Mouse (Mus musculus) heart, embryonic 15.5 days (tissue): Measurements from ENCODE around the gene Gm45717. TPM values are rescaled to one million over a fixed set of nuclear protein-coding genes. Genes with fewer than 3 reads are reported as not detected.

ENCODE experiments used
- ATAC-seq: fragments of 200-750 bp; cut with Nextera tagmentation; replicated peaks from 2 replicates; pipeline ENCODE4 v1.8.0; 2017; ENCODE audit warnings: low read depth, moderate TSS enrichment; ENCODE audit not compliant: insufficient number of reproducible peaks, insufficient read depth, low FRiP score
- H3K27ac ChIP-seq: fragments of 300-500 bp; sonication (generic); 2 replicates; pipeline ENCODE4 v1.5.1; 2015; ENCODE audit warnings: mild to moderate bottlenecking, inconsistent platforms
- H3K27me3 ChIP-seq: fragments of 300-500 bp; sonication (generic); 2 replicates; pipeline ENCODE4 v1.6.1; 2015; ENCODE audit warnings: inconsistent platforms
- H3K36me3 ChIP-seq: fragments of 300-500 bp; sonication (generic); 2 replicates; pipeline ENCODE4 v1.6.1; 2015; ENCODE audit warnings: mild to moderate bottlenecking, inconsistent platforms
- H3K4me1 ChIP-seq: fragments of 300-500 bp; sonication (generic); replicated peaks from 2 replicates; pipeline ENCODE4 v1.6.1; 2015; ENCODE audit warnings: inconsistent platforms
- H3K4me2 ChIP-seq: fragments of 300-500 bp; sonication (generic); 2 replicates; pipeline ENCODE4 v1.6.1; 2015; ENCODE audit warnings: inconsistent platforms, mild to moderate bottlenecking, moderate library complexity
- H3K4me3 ChIP-seq: fragments of 300-500 bp; sonication (generic); 2 replicates; pipeline ENCODE4 v1.5.1; 2015; ENCODE audit warnings: mild to moderate bottlenecking, inconsistent platforms
- H3K9ac ChIP-seq: fragments of 300-500 bp; sonication (generic); 2 replicates; pipeline ENCODE4 v1.6.1; 2015; ENCODE audit warnings: mild to moderate bottlenecking, inconsistent platforms
- H3K9me3 ChIP-seq: fragments of 300-500 bp; sonication (generic); replicated peaks from 2 replicates; pipeline ENCODE4 v1.6.1; 2016; ENCODE audit warnings: inconsistent platforms
- WGBS: fragments of 180-500 bp; shearing (Covaris S2); methylation state at CpG from one replicate; pipeline ENCODE4 v1.1.7; 2015; ENCODE audit warnings: mixed read lengths; 5-methylcytosine and 5-hydroxymethylcytosine counted together
- polyA plus RNA-seq: library from polyadenylated mRNA; unstranded; fragments of >200 nt; fragmentation: Nextera tagmentation; extraction: Ambion mirVana; gene quantifications from 2 replicates; pipeline ENCODE4 v1.2.1, GENCODE M21; 2015

The Gm45717 gene
- polyA plus RNA-seq, 1 experiment from 2014 or later, result not detected

DNA sequence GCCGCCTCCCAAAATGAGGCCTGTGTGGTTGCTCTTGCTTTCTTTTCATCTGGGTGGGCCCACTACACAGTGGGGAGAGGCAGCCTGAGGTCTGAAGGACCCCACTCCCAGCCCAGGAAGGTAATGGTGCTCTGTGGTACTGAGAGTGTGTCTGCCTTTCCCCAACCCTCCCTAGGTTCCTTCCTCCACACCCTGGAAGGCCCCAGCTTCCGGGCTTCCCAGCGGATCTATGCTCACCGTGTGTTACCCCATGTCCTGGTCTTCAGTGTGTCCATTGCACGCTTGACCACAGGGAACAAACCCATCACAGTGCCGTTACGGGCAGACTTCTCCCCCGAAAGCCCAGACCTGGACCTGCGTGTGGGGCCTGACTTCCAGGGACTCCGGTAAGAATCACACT lies 12.9 kb downstream of the Gm45717 start:
- 89% methylated on average over 10 of the region's 10 CpGs for WGBS
- H3K4me1 ChIP-seq, result peaks cover 40% of the 10 kb centered on the region
- H3K36me3 ChIP-seq, result peaks cover 12% of the 10 kb centered on the region; the same call in 1 of the 2 replicates
- H3K4me3 ChIP-seq, result no peak overlapping the region
- H3K9ac ChIP-seq, result no peak overlapping the region
- H3K27ac ChIP-seq, result peak overlapping the region; percentile 90
- no peaks in the 10 kb centered on the region for H3K27me3 ChIP-seq
- ATAC-seq, result no peak
- H3K4me2 ChIP-seq, result no peak overlapping the region; the same call in 1 of the 2 replicates
- H3K9me3 ChIP-seq, result no peaks in the 10 kb centered on the region

DNA sequence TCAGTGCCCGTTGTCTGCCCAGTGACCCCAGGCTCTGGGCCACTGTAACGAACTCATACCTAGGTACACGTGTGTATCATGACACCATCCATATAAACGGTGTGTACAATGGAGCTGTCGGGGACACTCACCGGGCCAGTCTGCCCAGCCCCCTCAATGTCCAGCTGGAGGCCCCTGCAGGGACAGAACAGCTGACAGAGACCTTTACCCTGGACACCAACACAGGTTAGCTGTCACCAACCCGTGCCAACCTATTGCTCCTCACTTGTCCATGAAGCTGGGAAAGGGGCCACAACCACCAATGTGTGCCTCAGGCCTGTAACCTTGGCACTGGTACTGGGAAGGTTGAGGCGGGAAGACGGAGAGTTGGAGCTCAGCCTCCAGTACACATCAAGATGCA lies 13.4 kb downstream of the Gm45717 start:
- H3K4me2 ChIP-seq, result peak overlapping the region; percentile 69
- no peaks in the 10 kb centered on the region for H3K9me3 ChIP-seq
- 59% methylated on average over 9 of the region's 9 CpGs for WGBS
- peak overlapping the region; percentile 90 for H3K27ac ChIP-seq
- no peaks in the 10 kb centered on the region for H3K27me3 ChIP-seq
- peak overlapping the region; percentile 64 for H3K4me3 ChIP-seq
- H3K9ac ChIP-seq, result peak overlapping the region; percentile 74
- ATAC-seq, result no peak
- H3K36me3 ChIP-seq, result peaks cover 12% of the 10 kb centered on the region; the same call in 1 of the 2 replicates
- H3K4me1 ChIP-seq, result peaks cover 37% of the 10 kb centered on the region

DNA sequence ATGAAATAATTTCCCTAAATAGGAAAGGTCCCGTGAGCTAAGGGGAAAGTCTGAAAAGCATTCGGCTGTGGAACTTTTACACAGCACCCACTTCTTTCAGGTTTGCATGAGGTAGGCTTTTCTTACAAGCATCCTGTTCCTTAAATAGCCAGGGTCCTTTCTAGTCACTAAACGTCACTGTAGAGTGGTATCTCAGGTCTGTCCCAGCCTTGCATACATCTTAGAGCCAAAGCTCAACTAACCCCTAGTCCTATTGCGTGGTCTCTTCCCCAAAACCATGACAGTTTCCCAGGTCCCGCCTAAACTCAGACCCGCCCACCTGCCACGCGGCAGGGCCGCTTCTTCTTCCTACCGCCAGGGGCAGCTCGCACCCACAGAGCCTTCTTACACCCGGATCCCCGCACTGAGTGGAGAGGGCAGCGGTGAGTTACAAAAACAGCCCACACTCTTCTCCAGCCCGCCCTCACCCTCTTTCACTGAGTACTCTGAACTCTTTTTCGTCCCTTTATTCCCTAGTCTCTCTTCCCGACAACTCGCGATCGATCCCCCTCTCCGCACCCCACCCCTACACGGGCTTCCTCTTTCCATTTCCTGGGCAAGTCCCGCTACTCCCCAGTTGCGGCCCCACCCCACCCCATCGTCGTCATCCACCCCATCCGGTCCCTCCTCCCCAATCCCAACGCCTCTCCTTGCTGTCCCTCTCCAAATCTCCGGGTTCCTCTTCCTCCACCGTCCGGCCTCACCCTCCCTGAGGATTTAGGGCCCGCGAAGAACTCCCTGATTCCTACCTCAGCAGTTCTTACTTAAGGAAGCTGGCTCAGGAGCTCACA lies 14.3 kb downstream of the Gm45717 start, which contains the start of gene Pgghg:
Gene Pgghg, plus strand, starts transcription at position 170 of the 830 bp plus-strand sequence.
- peak within 1 kb of the TSS; percentile 74 for H3K9ac ChIP-seq
- H3K4me2 ChIP-seq, result peak within 1 kb of the TSS; percentile 69
- H3K9me3 ChIP-seq, result no peaks in the 10 kb centered on the region
- peaks cover 28% of the 10 kb centered on the region for H3K4me1 ChIP-seq
- peak; percentile 88 for ATAC-seq
- 2% methylated on average over 33 of the region's 33 CpGs for WGBS
- H3K27ac ChIP-seq, result peak within 1 kb of the TSS; percentile 90
- H3K27me3 ChIP-seq, result peaks cover 3% of the 10 kb centered on the region; the same call in 1 of the 2 replicates
- peak within 1 kb of the TSS; percentile 64 for H3K4me3 ChIP-seq
- peaks cover 9% of the 10 kb centered on the region; the same call in 1 of the 2 replicates for H3K36me3 ChIP-seq

DNA sequence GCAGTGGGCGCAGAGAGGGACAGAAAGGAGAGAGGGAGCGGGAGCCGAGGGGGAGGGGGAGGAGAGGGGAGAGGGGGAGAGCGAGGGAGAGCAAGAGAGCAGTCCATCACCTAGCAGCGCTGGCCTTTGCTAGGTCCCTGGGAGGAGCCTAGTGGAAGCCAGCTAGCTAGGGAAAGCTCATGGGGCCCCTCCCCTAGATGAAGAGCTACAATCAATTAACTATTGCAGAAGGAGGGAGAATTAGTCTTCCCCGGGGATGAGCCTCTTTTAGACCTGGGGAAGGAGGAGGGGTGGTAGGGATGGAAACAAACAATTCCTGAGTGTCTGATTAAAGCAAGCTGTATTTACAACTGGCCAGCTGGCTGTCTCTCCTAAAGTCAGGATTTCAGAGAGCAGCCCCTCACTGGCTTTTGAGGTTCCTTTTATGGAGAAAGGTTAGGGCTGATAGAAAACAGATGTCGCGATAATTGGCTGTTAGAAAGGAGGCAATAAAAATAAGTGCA lies 16.0 kb downstream of the Gm45717 start:
- Histone ChIP-seq H3K27ac (no peak overlapping the region), H3K4me2 (peak overlapping the region; percentile 13; the same call in 1 of the 2 replicates), H3K4me1 (peaks cover 25% of the 10 kb centered on the region), H3K9me3 (no peaks in the 10 kb centered on the region), H3K4me3 (no peak overlapping the region), H3K36me3 (no peaks in the 10 kb centered on the region), H3K27me3 (peaks cover 6% of the 10 kb centered on the region; the same call in 1 of the 2 replicates), H3K9ac (no peak overlapping the region)
- no peak for ATAC-seq
- 15% methylated on average over 8 of the region's 8 CpGs for WGBS

DNA sequence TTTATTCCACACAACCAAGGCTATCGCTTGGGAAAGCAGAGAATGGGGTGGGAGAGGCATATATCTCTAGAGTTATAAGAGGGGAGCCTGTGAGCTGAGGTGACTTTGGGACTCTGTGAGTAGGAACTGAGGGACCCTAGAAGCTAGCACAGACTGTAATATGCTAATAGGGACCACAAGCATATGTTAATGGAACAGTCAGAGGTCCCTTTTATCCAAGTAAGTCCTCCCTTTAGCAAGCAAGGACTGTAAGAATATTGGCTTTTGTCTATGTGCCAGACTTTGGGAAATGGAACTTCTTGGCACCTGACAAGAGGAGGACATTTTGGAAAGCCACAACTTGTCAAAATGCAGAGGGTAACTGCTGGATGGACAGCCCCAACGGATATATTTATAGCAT lies 16.8 kb downstream of the Gm45717 start:
- Histone ChIP-seq H3K27me3 (peaks cover 6% of the 10 kb centered on the region; the same call in 1 of the 2 replicates), H3K4me2 (no peak overlapping the region), H3K27ac (no peak overlapping the region), H3K9me3 (no peaks in the 10 kb centered on the region), H3K4me3 (no peak overlapping the region), H3K4me1 (peaks cover 25% of the 10 kb centered on the region), H3K9ac (no peak overlapping the region), H3K36me3 (no peaks in the 10 kb centered on the region)
- WGBS, result 20% methylated on average over 2 of the region's 2 CpGs
- ATAC-seq, result no peak

DNA sequence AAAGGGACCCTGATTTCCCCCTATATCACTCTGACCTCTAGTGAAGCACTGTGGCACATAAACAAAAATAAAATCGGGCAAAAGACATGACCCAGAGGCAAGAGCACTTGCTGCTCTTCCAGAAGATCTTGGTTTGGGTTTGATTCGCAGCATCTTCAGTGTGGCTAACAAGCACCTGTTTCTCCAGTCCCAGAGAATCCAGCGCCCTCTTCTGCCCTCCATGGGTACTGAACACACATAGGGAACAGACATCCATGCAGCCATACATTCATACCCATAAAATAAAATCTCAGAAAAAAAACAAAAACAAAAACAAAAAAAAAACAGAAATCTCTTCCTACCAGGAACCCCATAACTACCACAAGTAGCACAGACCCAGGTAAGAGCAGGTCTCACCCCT lies 17.3 kb downstream of the Gm45717 start:
- no peak for ATAC-seq
- H3K27me3 ChIP-seq, result peaks cover 6% of the 10 kb centered on the region; the same call in 1 of the 2 replicates
- no peak overlapping the region for H3K9ac ChIP-seq
- no peak overlapping the region for H3K27ac ChIP-seq
- H3K4me1 ChIP-seq, result peaks cover 24% of the 10 kb centered on the region
- WGBS, result 42% methylated on average over 3 of the region's 3 CpGs
- H3K4me2 ChIP-seq, result no peak overlapping the region
- H3K36me3 ChIP-seq, result no peaks in the 10 kb centered on the region
- no peaks in the 10 kb centered on the region for H3K9me3 ChIP-seq
- H3K4me3 ChIP-seq, result no peak overlapping the region

DNA sequence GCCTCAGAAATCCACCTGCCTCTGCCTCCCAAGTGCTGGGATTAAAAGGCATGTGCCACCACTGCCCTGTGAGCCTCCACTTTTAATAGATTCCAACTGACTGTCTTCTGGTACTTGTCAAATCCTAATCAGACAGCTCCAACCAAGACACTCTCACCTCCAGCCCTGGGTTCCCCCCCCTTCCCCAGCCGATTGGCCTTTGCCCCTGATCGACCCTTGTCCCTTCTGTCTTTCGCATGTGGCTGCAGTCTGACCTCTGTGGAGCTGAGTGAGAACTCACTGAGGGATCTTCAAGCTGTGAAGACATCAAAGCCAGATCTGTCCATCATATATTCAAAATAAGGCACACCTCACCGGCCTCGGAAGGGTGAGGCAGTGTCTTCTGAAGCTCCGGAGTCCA lies 28.6 kb downstream of the Gm45717 start:
- no peak for ATAC-seq
- H3K4me1 ChIP-seq, result peaks cover 11% of the 10 kb centered on the region
- H3K4me3 ChIP-seq, result no peak overlapping the region
- no peak overlapping the region for H3K27ac ChIP-seq
- H3K9me3 ChIP-seq, result no peaks in the 10 kb centered on the region
- no peak overlapping the region for H3K9ac ChIP-seq
- peaks cover 37% of the 10 kb centered on the region for H3K27me3 ChIP-seq
- no peak overlapping the region for H3K4me2 ChIP-seq
- WGBS, result 77% methylated on average over 6 of the region's 6 CpGs
- no peaks in the 10 kb centered on the region for H3K36me3 ChIP-seq

DNA sequence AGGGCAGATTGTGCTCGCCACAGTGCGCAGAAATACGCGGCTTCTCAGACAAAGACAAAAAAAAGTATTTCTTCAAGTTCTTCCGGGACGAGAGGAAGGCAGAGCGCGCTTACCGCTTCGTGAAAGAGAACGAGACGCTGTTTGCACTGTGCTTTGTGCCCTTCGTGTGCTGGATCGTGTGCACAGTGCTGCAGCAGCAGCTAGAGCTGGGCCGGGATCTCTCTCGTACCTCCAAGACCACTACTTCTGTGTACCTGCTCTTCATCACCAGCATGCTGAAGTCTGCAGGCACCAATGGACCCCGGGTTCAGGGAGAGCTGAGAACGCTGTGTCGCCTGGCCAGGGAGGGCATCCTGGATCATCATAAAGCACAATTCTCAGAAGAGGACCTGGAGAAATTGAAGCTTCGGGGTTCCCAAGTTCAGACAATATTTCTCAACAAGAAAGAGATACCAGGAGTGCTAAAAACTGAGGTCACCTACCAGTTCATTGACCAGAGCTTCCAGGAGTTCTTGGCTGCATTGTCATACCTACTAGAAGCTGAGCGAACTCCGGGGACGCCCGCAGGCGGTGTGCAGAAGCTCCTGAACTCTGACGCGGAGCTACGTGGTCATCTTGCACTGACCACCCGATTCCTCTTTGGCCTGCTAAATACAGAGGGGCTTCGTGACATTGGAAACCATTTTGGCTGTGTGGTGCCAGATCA lies 32.5 kb downstream of the Gm45717 start:
- H3K4me1 ChIP-seq, result peaks cover 14% of the 10 kb centered on the region
- H3K9me3 ChIP-seq, result no peaks in the 10 kb centered on the region
- no peaks in the 10 kb centered on the region for H3K36me3 ChIP-seq
- no peak overlapping the region for H3K9ac ChIP-seq
- peak overlapping the region; percentile 55 for H3K4me2 ChIP-seq
- peaks cover 71% of the 10 kb centered on the region for H3K27me3 ChIP-seq
- WGBS, result 25% methylated on average over 30 of the region's 30 CpGs
- H3K4me3 ChIP-seq, result peak overlapping the region; percentile 39
- ATAC-seq, result no peak
- H3K27ac ChIP-seq, result no peak overlapping the region

DNA sequence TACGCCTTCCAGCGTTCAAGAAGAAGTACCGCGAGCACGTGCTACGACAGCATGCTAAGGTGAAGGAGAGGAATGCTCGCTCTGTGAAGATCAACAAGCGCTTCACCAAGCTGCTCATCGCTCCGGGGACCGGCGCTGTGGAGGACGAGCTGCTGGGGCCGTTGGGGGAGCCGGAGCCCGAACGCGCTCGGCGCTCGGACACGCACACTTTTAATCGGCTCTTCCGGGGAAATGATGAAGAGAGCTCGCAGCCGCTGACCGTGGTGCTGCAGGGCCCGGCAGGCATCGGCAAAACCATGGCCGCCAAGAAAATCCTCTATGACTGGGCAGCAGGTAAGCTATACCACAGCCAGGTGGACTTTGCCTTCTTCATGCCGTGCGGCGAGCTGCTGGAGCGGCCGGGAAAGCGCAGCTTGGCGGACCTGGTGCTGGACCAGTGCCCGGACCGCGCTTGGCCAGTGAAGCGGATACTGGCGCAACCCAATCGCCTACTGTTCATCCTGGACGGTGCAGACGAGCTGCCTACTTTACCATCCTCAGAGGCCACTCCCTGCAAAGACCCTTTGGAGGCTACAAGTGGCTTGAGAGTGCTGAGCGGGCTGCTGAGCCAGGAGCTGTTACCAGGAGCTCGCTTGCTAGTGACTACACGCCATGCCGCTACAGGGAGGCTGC lies 33.2 kb downstream of the Gm45717 start:
- Histone ChIP-seq H3K4me1 (peaks cover 14% of the 10 kb centered on the region), H3K9ac (no peak overlapping the region; the same call in 1 of the 2 replicates), H3K36me3 (no peaks in the 10 kb centered on the region), H3K27ac (no peak overlapping the region), H3K9me3 (no peaks in the 10 kb centered on the region), H3K27me3 (peaks cover 76% of the 10 kb centered on the region), H3K4me2 (peak overlapping the region; percentile 55), H3K4me3 (peak overlapping the region; percentile 39)
- WGBS, result under 1% methylated on average over 49 of the region's 49 CpGs
- no peak for ATAC-seq

DNA sequence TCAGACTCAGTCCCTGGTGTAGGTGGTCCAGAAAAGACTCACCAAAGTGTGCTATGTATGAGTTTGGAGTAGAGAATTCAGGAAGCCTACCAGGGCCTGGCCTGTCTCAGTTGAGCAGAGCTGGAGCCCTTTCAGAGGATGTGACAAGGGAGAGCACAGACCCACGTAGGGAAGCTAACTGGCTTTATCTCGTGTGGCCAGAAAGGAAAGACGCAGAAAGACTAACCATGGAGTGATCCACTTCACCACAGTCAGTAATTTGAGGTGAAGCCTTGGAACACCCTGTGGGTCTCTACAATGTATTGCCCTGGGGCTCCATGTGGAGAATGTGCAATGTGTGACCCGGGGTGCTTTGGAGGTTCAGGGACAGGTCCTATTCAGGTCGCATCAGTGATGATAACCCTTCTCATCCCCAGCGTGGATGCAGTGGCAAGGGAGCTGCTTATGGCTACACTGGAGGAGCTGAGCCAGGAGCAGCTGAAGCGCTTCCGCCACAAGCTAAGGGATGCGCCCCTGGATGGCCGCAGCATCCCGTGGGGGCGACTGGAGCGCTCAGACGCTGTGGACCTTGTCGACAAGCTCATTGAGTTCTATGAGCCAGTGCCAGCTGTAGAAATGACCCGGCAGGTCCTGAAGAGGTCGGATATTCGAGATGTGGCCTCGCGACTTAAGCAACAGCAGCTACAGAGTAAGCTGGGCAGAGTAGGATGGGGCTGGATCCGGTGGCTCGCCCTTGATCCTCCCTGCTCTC lies 34.3 kb downstream of the Gm45717 start:
- H3K9ac ChIP-seq, result no peak overlapping the region
- no peak for ATAC-seq
- peaks cover 76% of the 10 kb centered on the region for H3K27me3 ChIP-seq
- H3K36me3 ChIP-seq, result no peaks in the 10 kb centered on the region
- H3K9me3 ChIP-seq, result no peaks in the 10 kb centered on the region
- no peak overlapping the region; the same call in 1 of the 2 replicates for H3K4me3 ChIP-seq
- WGBS, result 28% methylated on average over 22 of the region's 22 CpGs
- no peak overlapping the region for H3K4me2 ChIP-seq
- H3K4me1 ChIP-seq, result peaks cover 14% of the 10 kb centered on the region
- H3K27ac ChIP-seq, result no peak overlapping the region
